Mouse (Mus musculus): ENCODE measurements around the gene Baz1b.

GRCm38 (mm10) chr5:135186621-135187348 is at the start of gene Baz1b:
- no peak for TF ChIP-seq CTCF (conservative IDR thresholded peaks at IDR 0.05; ENCODE audit: insufficient read depth, insufficient read length, low read depth, low read length)
- TF ChIP-seq POLR2A (IDR thresholded peaks at IDR 0.05; ENCODE audit: low read depth, low read length) = no peak

All from kidney, adult 2 months (tissue).